Mouse (Mus musculus): ENCODE data around the gene Vash1.

The Vash1 gene

GRCm38 (mm10) chr12:86716962-86717361 lies 38.5 kb downstream of the Vash1 start:
- DNase-seq (ENCODE audit: low spot score in 2 of 2) = no peak

GRCm38 (mm10) chr12:86719961-86720639 lies 41.6 kb downstream of the Vash1 start:
- DNase-seq (ENCODE audit: low spot score in 2 of 2) = no peak

GRCm38 (mm10) chr12:86721453-86721852 lies 43.0 kb downstream of the Vash1 start:
- no peak for DNase-seq (ENCODE audit: low spot score in 2 of 2)

- DNase-seq (ENCODE audit: low spot score in 2 of 2) = no peak
These were observed 45.8 kb downstream of the Vash1 start for GRCm38 (mm10) chr12:86724300-86724699.

GRCm38 (mm10) chr12:86725706-86726105 lies 47.2 kb downstream of the Vash1 start:
- DNase-seq (ENCODE audit: low spot score in 2 of 2) = no peak

GRCm38 (mm10) chr12:86726120-86726640 lies 47.7 kb downstream of the Vash1 start, which contains the start of gene Angel1:
Gene Angel1, minus strand, starts transcription at chr12:86726460.
- peak; percentile 95 to 96 for DNase-seq (ENCODE audit: low spot score in 2 of 2)

GRCm38 (mm10) chr12:86734319-86734810 lies 55.9 kb downstream of the Vash1 start, which contains the start of gene Lrrc74a:
Gene Lrrc74a, plus strand, starts transcription at chr12:86734369.
- no peak for DNase-seq (ENCODE audit: low spot score in 2 of 2)

All from frontal cortex, postnatal 10 days (tissue).